Mouse (Mus musculus) Muller cell, postnatal 12 days (primary cell): ENCODE results near the gene Clta.

ENCODE experiments used
- DNase-seq: peaks from one replicate; pipeline ENCODE4 v3.0.0-alpha.2; 2015; ENCODE audit errors: inconsistent ontology term

The Clta gene

DNA sequence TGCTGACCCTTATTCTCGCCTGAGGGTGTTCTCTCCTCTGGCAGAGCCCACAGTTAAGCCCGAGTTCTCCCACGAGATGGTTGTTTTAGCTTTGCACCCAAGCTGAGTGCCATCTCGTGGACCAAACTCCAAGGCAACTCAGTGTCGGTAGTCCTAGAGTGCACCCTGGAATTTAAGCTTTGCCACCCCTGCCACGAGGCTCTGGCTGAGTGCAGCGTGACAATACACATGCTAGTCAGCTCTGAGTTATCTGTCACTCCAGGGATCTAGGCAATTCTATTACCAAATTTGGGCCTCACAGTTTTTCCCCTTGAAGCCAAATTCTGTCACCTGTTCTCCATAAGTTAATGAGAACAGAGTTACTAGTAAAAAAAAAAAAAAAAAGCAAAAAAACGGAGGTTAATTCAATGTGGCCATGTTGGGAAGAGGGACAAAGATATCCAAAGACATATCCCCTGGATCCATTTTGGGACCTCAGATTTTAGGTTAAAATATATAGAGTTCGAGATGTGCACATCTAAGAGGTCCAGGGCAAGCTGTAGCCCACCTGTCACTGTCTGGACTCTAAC, 68.7 kb downstream of the Clta start:
- DNase-seq = no peak

DNA sequence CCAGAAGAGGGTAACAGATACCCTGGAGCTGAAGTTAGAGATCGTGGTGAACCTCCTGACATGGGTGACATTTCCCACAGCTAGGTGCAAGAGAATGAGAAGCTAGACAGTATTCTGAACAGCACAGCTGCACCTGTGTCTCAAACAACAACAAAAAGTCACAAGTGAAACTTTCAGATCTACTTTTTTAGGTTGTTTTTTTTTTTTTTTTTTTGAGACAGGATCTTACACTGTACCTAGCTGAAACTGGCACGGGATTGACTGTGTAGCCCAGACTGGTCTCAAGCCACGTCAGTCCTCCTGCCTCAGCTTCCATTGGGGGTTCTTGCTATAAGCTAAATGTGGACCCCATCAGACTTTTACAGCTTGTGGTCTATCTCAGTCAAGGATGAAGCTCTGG, 69.5 kb downstream of the Clta start:
- DNase-seq = no peak

DNA sequence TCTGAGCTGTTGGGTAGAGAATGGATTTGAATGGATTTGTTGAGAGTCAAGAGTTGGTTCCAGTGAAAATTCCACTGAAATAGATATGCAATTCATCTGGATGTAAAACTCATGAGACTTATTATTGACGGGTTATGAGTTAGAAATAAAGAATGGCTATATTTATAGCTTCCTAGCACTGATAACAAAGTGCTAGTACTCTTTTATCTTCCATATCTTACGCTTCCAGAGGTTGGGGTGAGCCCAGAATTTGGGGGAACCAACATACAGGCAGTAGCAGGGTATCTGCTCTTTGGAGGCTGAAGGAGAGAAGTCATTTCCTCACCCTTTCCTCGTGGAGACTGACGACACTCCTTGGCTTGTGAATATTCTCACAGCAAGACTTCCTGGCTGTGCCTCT, 70.2 kb downstream of the Clta start:
- DNase-seq = no peak

DNA sequence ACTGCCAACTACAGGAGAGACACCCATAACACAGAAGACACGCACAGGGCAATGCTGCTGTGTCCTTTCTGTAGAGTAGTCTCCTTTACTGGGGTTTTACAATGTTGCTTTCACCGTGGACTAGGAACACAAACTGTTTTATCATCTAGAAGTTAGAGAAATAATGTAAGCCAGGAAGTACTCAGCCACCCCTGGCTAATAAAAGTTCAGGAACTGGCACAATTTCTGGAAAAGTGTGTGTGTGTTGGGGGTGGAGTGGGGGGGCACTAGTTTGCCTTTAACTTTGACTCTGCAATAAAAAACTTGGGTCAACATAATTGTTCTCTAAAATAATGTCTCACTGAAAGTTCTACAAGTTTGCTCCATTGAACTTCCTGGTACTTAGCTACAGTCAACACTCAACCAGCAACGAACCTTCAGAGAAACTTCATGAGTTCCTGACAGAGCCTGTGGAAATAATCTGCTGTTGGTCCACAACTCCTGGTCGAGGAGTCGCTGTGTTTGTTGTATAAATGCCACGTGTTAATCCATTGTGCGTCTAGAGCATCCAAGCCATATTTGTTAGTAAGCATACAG, 74.2 kb downstream of the Clta start:
- DNase-seq = no peak
